ENCODE assay signal across 13 mouse cellular contexts in genomic region chr12:75290524-75290923, GRCm38 (mm10).
"Had no signal": no experiment of that assay in that cellular context is flagged by ENCODE, and none has a peak within 500 bp of the region (broad histone marks: within the 10 kb centered on the region; RNA-seq: fewer than 3 reads in every experiment).

No protein-coding gene starts in this region.

- H3K9ac ChIP-seq: kidney, embryonic 15.5 days; limb, embryonic 13.5 days; liver, embryonic 14.5 days; neural tube, embryonic 12.5 days had no signal

- DNase-seq: kidney, adult 2 months; kidney, postnatal 14 days; lung, adult 18-20 months; lung, postnatal 4 days; midbrain, embryonic 14.5 days; retina, postnatal 1 day; right cerebral cortex, postnatal 25 days; thymus, postnatal 25 days had no signal

- H3K9me3 ChIP-seq: kidney, embryonic 15.5 days; limb, embryonic 13.5 days; midbrain, embryonic 10.5 days; neural tube, embryonic 12.5 days had no signal

- H3K27me3 ChIP-seq: kidney, embryonic 15.5 days; limb, embryonic 13.5 days; neural tube, embryonic 12.5 days had no signal

- H3K27ac ChIP-seq: kidney, embryonic 15.5 days; limb, embryonic 13.5 days; liver, embryonic 14.5 days; midbrain, embryonic 10.5 days; neural tube, embryonic 12.5 days had no signal

- H3K4me1 ChIP-seq: neural tube, embryonic 12.5 days had no signal

- H3K4me2 ChIP-seq: kidney, embryonic 15.5 days; limb, embryonic 13.5 days; neural tube, embryonic 12.5 days had no signal

- H3K4me3 ChIP-seq: kidney, embryonic 15.5 days; limb, embryonic 13.5 days; midbrain, embryonic 10.5 days; neural tube, embryonic 12.5 days had no signal

- H3K36me3 ChIP-seq: kidney, embryonic 15.5 days; limb, embryonic 13.5 days; midbrain, embryonic 10.5 days; neural tube, embryonic 12.5 days had no signal
